Mouse (Mus musculus): ENCODE results near the gene Cfap100. TPM values are rescaled to one million over a fixed set of nuclear protein-coding genes. Genes with fewer than 3 reads are reported as not detected.

Cfap100 gene
- not detected in 2 replicates for total RNA-seq (2014; rRNA removed; ENCODE audit: low replicate concordance)
- 0.04 and 0.27 TPM in 2 replicates for polyA plus RNA-seq (2015; fragmentation: Nextera tagmentation; extraction: Ambion mirVana)

GRCm38 (mm10) chr6:90428380-90428974, at the start of gene Cfap100:
Gene Cfap100 (minus strand): TSS chr6:90428797.
- peak; percentile 69 for TF ChIP-seq CTCF (IDR thresholded peaks at IDR 0.05; ENCODE audit: low read depth)
- no peak for TF ChIP-seq EP300 (IDR thresholded peaks at IDR 0.05; ENCODE audit: low read depth)
- Histone ChIP-seq H3K9me3 (replicated peaks; ENCODE audit: control insufficient read depth, low read length) (no peaks in the 10 kb centered on the region), H3K4me1 (ENCODE audit: control insufficient read depth, insufficient read depth) (no peaks in the 10 kb centered on the region), H3K36me3 (replicated peaks; ENCODE audit: control insufficient read depth, insufficient read depth, low read length) (no peaks in the 10 kb centered on the region), H3K9ac (replicated peaks; ENCODE audit: low read depth, low read length) (peak within 1 kb of the TSS; percentile 40; the same call in 1 of the 2 replicates), H3K4me2 (ENCODE audit: low read depth, low read length) (peak within 1 kb of the TSS; percentile 81), H3K27ac (ENCODE audit: low read depth) (no peak within 1 kb of the TSS), H3K27me3 (ENCODE audit: control insufficient read depth, insufficient read depth, low read length) (peaks cover 22% of the 10 kb centered on the region), H3K4me3 (ENCODE audit: low read depth, low read length) (peak within 1 kb of the TSS; percentile 44)
- peak; percentile 75 for ATAC-seq (ENCODE audit: insufficient read depth, low read depth)
- DNase-seq (ENCODE audit: low spot score): peak; percentile 33
- WGBS: under 1% methylated on average over 31 of the region's 31 CpGs

- DNase-seq (ENCODE audit: low spot score) (peak; percentile 64), ATAC-seq (ENCODE audit: insufficient read depth, low read depth) (peak; percentile 62)
- no peak overlapping the region for H3K9ac ChIP-seq (replicated peaks; ENCODE audit: low read depth, low read length)
- peak overlapping the region; percentile 64 for H3K27ac ChIP-seq (ENCODE audit: low read depth)
- TF ChIP-seq CTCF (IDR thresholded peaks at IDR 0.05; ENCODE audit: low read depth) (no peak), EP300 (IDR thresholded peaks at IDR 0.05; ENCODE audit: low read depth) (no peak)
- H3K9me3 ChIP-seq (replicated peaks; ENCODE audit: control insufficient read depth, low read length): no peaks in the 10 kb centered on the region
- H3K36me3 ChIP-seq (replicated peaks; ENCODE audit: control insufficient read depth, insufficient read depth, low read length): peaks cover 20% of the 10 kb centered on the region
- no peak overlapping the region for H3K4me3 ChIP-seq (ENCODE audit: low read depth, low read length)
- no peaks in the 10 kb centered on the region for H3K27me3 ChIP-seq (ENCODE audit: control insufficient read depth, insufficient read depth, low read length)
- 24% methylated on average over 14 of the region's 14 CpGs for WGBS
- peaks cover 19% of the 10 kb centered on the region for H3K4me1 ChIP-seq (ENCODE audit: control insufficient read depth, insufficient read depth)
- H3K4me2 ChIP-seq (ENCODE audit: low read depth, low read length): peak overlapping the region; percentile 39
These were observed 48.4 kb upstream of the Cfap100 start for GRCm38 (mm10) chr6:90476941-90477518.

GRCm38 (mm10) chr6:90475854-90476212, 47.2 kb upstream of the Cfap100 start:
- peaks cover 20% of the 10 kb centered on the region for H3K36me3 ChIP-seq (replicated peaks; ENCODE audit: control insufficient read depth, insufficient read depth, low read length)
- WGBS: 77% methylated on average over 3 of the region's 3 CpGs
- TF ChIP-seq CTCF (IDR thresholded peaks at IDR 0.05; ENCODE audit: low read depth): no peak
- no peak for TF ChIP-seq EP300 (IDR thresholded peaks at IDR 0.05; ENCODE audit: low read depth)

GRCm38 (mm10) chr6:90475176-90475853, 46.7 kb upstream of the Cfap100 start:
- Histone ChIP-seq H3K36me3 (replicated peaks; ENCODE audit: control insufficient read depth, insufficient read depth, low read length) (peaks cover 20% of the 10 kb centered on the region), H3K9me3 (replicated peaks; ENCODE audit: control insufficient read depth, low read length) (no peaks in the 10 kb centered on the region), H3K27me3 (ENCODE audit: control insufficient read depth, insufficient read depth, low read length) (no peaks in the 10 kb centered on the region), H3K4me3 (ENCODE audit: low read depth, low read length) (no peak overlapping the region), H3K27ac (ENCODE audit: low read depth) (no peak overlapping the region), H3K4me2 (ENCODE audit: low read depth, low read length) (no peak overlapping the region), H3K9ac (replicated peaks; ENCODE audit: low read depth, low read length) (no peak overlapping the region), H3K4me1 (ENCODE audit: control insufficient read depth, insufficient read depth) (peaks cover 36% of the 10 kb centered on the region)
- TF ChIP-seq EP300 (IDR thresholded peaks at IDR 0.05; ENCODE audit: low read depth): no peak
- TF ChIP-seq CTCF (IDR thresholded peaks at IDR 0.05; ENCODE audit: low read depth): no peak
- 80% methylated on average over 4 of the region's 4 CpGs for WGBS
- ATAC-seq (ENCODE audit: insufficient read depth, low read depth) (no peak), DNase-seq (ENCODE audit: low spot score) (no peak)

More at GRCm38 (mm10) chr6:90475854-90476212, 47.2 kb upstream of the Cfap100 start:
- H3K4me3 ChIP-seq (ENCODE audit: low read depth, low read length): no peak overlapping the region
- H3K9ac ChIP-seq (replicated peaks; ENCODE audit: low read depth, low read length): no peak overlapping the region
- peaks cover 30% of the 10 kb centered on the region for H3K4me1 ChIP-seq (ENCODE audit: control insufficient read depth, insufficient read depth)
- H3K4me2 ChIP-seq (ENCODE audit: low read depth, low read length): no peak overlapping the region
- ATAC-seq (ENCODE audit: insufficient read depth, low read depth): no peak
- H3K27ac ChIP-seq (ENCODE audit: low read depth): no peak overlapping the region
- no peaks in the 10 kb centered on the region for H3K9me3 ChIP-seq (replicated peaks; ENCODE audit: control insufficient read depth, low read length)
- H3K27me3 ChIP-seq (ENCODE audit: control insufficient read depth, insufficient read depth, low read length): no peaks in the 10 kb centered on the region
- no peak for DNase-seq (ENCODE audit: low spot score)

GRCm38 (mm10) chr6:90474361-90474750, 45.8 kb upstream of the Cfap100 start:
- peaks cover 26% of the 10 kb centered on the region for H3K36me3 ChIP-seq (replicated peaks; ENCODE audit: control insufficient read depth, insufficient read depth, low read length)
- no peak for DNase-seq (ENCODE audit: low spot score)
- no peak for ATAC-seq (ENCODE audit: insufficient read depth, low read depth)
- H3K9me3 ChIP-seq (replicated peaks; ENCODE audit: control insufficient read depth, low read length): no peaks in the 10 kb centered on the region
- 71% methylated on average over 3 of the region's 3 CpGs for WGBS
- no peaks in the 10 kb centered on the region for H3K27me3 ChIP-seq (ENCODE audit: control insufficient read depth, insufficient read depth, low read length)
- no peak overlapping the region for H3K9ac ChIP-seq (replicated peaks; ENCODE audit: low read depth, low read length)
- no peak overlapping the region for H3K27ac ChIP-seq (ENCODE audit: low read depth)
- TF ChIP-seq EP300 (IDR thresholded peaks at IDR 0.05; ENCODE audit: low read depth) (no peak), CTCF (IDR thresholded peaks at IDR 0.05; ENCODE audit: low read depth) (no peak)
- H3K4me2 ChIP-seq (ENCODE audit: low read depth, low read length): no peak overlapping the region
- no peak overlapping the region for H3K4me3 ChIP-seq (ENCODE audit: low read depth, low read length)
- peaks cover 44% of the 10 kb centered on the region for H3K4me1 ChIP-seq (ENCODE audit: control insufficient read depth, insufficient read depth)
